Mouse (Mus musculus) T-helper 17 cell (primary cell): Measurements from ENCODE around the gene Chn1.

Experiments
- in situ Hi-C, 2 experiments: fragments of 300-600 bp; cut with MboI, MseI; formaldehyde crosslinking; loops; 1 replicate in 1 of 2; 2 replicates in 1 of 2; pipeline ENCODE4 v1.15.1; 2025; ENCODE audit warnings: high pct_unique_total_duplicates in 2 of 2

The Chn1 gene

GRCm38 (mm10) chr2:73593101-73593439 is 182.1 kb downstream of the Chn1 start:
- in situ Hi-C loops, result loop anchor here in 1 of 2 experiments (25.0 kb wide), 1 partner anchor 1069 kb away; the partner anchor contains the start of genes Evx2 and Hoxd13

DNA sequence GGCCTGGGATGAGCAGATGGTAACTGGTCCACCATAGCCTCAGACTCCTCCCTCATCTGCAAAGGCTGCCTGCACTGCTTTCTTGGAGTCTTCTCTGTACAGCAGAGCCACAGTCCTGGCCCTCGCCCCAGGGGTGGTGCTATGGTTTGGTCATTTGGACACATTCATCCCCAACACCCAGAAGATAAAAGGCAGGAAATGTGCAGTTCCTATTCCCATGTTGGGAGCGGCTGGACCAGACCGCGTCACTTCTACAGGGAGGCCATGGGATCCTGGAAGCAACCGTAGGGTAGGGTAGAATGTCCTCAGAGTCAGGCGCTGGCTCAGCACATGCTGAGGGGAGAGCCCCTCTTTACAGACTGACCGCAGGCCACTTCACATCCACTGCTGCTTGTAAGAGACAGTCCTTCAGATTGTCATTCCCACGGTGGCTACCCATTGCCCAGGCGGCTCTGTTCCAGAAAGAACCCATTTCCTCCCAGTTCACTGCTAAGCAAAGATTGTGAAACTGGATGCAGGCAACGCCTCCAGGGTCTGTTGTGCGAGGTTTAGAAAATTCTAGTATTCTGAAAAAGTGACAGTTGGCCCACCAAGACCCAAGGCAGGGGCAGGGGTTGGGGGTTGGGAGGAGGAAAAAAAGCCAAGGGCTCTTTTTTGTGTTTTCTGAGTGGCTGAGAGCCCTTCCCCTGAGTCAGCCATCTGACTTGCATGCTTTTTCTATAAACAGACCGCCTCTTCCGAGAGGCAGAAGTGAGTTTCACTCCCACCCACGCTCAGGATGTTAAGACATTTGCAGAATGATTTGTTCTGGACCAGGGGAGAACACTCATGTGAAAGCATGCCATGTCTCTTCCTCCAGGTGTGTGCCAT is 182.7 kb downstream of the Chn1 start:
- in situ Hi-C loops, result loop anchor here in 1 of 2 experiments (25.0 kb wide), 1 partner anchor 1070 kb away; the partner anchor contains the start of genes Evx2 and Hoxd13

- in situ Hi-C loops, result loop anchor here in 1 of 2 experiments (25.0 kb wide), 1 partner anchor 1071 kb away; the partner anchor contains the start of genes Evx2 and Hoxd13
Observed at GRCm38 (mm10) chr2:73591246-73591645, 183.9 kb downstream of the Chn1 start.

DNA sequence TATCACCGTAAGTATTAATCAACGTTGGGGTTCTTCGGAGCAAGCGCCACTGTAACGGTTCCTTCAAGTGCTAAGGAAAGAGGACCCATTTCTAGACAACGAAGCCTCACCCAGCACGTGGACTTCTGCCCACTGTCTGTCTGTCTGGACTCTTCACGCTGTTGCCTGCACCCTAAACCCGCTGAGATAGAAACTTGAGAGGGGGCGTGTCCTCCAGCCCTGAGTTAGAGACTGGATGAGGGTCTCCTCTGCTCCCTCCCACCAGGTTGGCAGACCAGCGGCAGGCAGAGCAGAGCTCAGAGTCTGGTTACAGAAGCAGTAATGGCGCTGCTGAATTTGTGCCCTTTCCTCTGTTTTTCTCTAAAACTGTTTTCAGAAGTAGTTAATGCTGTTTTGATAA is 185.0 kb downstream of the Chn1 start:
- in situ Hi-C loops, result loop anchor here in 1 of 2 experiments (25.0 kb wide), 1 partner anchor 1072 kb away; the partner anchor contains the start of genes Evx2 and Hoxd13

DNA sequence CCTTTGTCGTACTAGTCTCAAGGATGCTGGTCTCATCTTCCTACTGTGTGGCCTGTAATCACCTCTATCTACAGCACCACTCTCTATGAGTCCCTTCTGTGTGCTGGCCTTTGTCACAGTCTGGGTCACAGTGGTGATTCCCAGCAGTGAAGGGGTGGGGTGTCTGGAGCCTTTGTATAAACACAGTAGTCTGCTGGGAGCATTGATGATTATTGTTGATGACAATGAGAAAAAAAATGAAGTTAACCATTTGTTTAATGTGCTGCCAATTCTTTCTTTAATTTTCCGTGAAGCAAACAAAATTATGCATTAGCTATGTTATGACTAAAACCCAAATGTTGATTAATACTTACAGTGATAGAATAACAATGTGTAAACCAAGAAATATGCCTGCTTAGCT is 186.2 kb downstream of the Chn1 start:
- in situ Hi-C loops, result loop anchor here in 1 of 2 experiments (25.0 kb wide), 1 partner anchor 1073 kb away; the partner anchor contains the start of genes Evx2 and Hoxd13

DNA sequence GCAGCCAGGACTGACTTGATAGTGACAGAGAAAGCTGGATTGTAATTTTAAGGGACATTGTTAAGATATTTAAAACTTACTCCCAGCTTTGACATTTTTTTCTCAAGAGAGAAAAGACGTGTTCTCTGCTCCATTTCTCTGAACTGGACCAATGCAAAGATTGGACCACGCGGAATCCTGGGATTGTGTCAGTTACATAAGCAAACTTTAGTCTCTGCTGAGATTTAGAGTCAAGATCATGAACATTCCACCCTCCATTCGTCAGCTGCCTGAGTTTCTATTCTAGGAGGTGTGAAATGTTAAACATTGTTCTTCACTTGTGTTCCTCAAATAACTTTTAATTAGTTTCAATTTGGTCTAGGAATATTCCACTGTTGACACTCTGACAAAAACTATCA is 188.0 kb downstream of the Chn1 start:
- in situ Hi-C loops, result loop anchor here in 1 of 2 experiments (25.0 kb wide), 1 partner anchor 1075 kb away; the partner anchor contains the start of genes Evx2 and Hoxd13

DNA sequence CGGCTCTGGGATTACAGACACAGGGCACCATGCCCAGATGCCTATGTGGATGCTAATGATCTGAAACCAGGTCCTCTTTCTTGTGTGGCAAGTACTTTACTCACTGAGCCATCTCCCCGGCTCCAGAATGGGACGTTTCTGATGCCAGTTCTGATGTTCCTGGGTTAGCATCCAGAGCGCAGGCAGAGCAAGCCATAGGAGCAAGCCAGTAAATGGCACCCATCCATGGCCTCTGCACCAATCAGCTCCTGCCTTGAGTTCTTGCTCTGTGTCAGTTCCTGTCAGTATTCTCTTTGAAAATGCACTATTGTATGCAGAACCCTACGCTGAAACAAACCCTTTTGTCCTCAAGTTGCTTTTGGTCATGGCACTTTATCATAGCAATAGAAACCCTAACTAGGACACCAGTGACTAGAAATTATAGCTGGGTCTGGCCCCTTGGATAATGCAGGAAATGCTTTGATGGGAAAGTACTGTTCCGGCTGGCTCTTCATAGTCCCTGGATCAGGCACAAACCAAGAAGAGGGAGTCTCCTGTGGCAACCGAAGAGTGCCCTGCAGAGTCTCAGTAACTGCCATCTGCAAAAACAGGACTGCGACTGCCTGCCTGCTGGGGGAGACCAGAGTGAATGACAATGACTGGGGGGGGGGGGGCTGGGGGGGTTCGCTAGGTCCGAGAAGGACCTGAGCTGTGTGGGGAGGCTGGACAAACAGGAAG is 188.6 kb downstream of the Chn1 start:
- in situ Hi-C loops, result loop anchor here in 1 of 2 experiments (25.0 kb wide), 1 partner anchor 1076 kb away; the partner anchor contains the start of genes Evx2 and Hoxd13

- in situ Hi-C loops, result loop anchor here in 1 of 2 experiments (25.0 kb wide), 1 partner anchor 1077 kb away; the partner anchor contains the start of genes Evx2 and Hoxd13
Observed at GRCm38 (mm10) chr2:73585347-73585831, 189.8 kb downstream of the Chn1 start.

- in situ Hi-C loops, result loop anchor here (5.0 to 25.0 kb wide), 3 partner anchors 158 to 1078 kb away; partner anchors contain the start of genes Evx2 (in 1 of the 2) and Hoxd13 (in 1 of the 2)
Observed at GRCm38 (mm10) chr2:73584645-73585346, 190.3 kb downstream of the Chn1 start.

DNA sequence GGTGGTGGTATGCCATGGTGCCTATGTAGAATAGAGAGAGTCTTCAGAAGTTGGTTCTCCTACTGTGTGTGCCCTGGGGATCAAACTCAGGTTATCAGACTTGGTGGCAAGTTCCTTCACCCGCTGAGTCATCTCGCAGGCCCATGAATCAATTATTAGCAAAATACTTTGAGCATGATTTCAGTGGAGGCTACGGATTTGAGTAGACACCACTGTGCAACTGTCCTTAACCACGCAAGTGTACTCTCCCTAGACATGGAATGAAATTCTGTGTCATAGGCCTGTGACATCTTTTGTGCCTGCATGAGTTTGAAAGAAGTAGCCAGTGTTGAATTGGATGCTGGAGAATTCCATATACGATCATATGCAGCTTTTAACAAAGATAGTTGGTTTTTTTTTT is 194.4 kb downstream of the Chn1 start:
- in situ Hi-C loops, result loop anchor here (5.0 to 25.0 kb wide), 3 partner anchors 162 to 1082 kb away; partner anchors contain the start of genes Evx2 (in 1 of the 2) and Hoxd13 (in 1 of the 2)

- in situ Hi-C loops, result loop anchor here (5.0 to 25.0 kb wide), 3 partner anchors 162 to 1082 kb away; partner anchors contain the start of genes Evx2 (in 1 of the 2) and Hoxd13 (in 1 of the 2)
Observed at GRCm38 (mm10) chr2:73580166-73580565, 195.0 kb downstream of the Chn1 start, which contains the start of gene Chrna1. Gene Chrna1 (minus strand): TSS chr2:73580338.

- in situ Hi-C loops, result loop anchor here in 1 of 2 experiments (25.0 kb wide), 1 partner anchor 1083 kb away; the partner anchor contains the start of genes Evx2 and Hoxd13
Observed at GRCm38 (mm10) chr2:73579168-73579567, 196.0 kb downstream of the Chn1 start.

DNA sequence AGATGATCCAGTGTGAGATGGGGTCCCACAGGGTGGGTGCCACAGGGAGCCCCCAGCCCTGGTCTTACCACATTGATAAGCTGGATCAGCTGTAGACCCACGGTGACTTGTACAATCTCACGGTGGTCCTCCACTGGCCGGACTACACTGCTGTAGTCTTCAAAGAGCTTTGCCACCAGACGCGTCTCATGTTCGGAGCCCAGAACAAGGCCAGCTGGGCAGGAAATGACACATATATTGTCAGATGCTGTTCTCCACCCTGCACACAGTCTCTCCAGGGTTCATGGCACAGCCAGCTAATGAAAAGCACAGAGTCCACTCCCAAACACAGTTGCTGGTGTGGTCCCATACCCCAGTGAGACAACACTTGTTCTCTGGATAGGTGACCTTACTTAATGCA is 200.7 kb downstream of the Chn1 start:
- in situ Hi-C loops, result loop anchor here in 1 of 2 experiments (5.0 kb wide), 1 partner anchor 1103 kb away; the partner anchor contains the start of genes Hoxd11 and Hoxd12

DNA sequence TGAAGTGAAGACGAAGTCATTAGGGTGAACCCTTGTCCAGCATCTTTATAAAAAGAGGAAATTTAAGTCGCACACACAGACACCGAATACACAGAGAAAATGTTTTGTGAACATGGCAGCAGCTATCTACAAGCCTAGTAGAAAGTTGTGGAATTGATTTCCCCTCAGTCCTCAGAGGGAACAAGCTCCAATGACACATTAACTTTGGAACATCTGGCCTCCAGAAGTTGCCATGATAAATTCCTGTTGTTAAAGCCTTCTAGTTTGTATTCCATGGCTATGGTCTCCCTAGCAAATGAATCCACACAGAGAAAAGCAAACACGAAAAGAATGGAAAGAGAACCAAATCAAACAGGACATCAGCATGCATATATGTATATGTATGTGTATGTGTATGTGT is 201.6 kb downstream of the Chn1 start:
- in situ Hi-C loops, result loop anchor here in 1 of 2 experiments (5.0 kb wide), 1 partner anchor 1104 kb away; the partner anchor contains the start of genes Hoxd11 and Hoxd12

DNA sequence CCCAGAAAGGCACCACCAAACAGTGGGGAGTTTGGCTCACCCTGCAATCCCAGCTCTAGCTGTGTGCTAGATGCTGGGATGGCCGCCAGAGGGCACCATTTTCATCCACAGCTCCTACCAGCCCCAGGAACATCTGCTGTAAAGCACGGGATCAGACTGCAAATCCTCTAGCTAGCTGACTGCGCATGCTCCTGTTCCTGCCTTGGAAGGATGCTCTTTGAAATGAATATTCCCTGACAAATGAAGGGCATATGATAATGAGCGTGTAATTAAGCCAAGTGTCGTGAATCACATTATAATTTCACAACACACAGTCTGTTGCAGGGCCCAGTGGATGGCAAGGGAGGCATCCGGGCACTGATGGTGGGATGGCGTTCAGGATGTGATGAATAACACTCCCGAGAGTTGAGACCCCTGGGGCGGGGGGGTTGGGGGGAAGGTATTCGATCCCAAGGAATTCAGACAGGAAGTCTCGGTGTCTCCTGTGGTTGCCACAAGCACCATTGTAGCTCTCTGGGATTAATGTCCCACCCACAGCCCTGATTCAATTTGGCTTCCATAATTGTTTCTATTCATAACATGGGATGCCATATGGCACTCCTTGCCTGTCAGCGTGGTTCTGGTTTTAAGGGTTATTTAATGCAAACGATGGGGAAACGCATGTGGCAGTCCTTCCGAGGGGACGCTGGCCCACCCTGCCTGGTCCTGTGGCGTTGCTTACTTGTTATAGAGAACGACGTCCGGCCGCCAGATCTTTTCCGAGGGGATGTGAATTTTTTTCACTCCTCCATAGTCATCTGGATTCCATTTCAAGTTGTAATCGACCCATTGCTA is 202.4 kb downstream of the Chn1 start:
- in situ Hi-C loops, result loop anchor here in 1 of 2 experiments (5.0 kb wide), 1 partner anchor 1105 kb away; the partner anchor contains the start of genes Hoxd11 and Hoxd12

GRCm38 (mm10) chr2:73571901-73572300 is 203.2 kb downstream of the Chn1 start:
- in situ Hi-C loops, result loop anchor here in 1 of 2 experiments (5.0 kb wide), 1 partner anchor 1105 kb away; the partner anchor contains the start of genes Hoxd11 and Hoxd12

DNA sequence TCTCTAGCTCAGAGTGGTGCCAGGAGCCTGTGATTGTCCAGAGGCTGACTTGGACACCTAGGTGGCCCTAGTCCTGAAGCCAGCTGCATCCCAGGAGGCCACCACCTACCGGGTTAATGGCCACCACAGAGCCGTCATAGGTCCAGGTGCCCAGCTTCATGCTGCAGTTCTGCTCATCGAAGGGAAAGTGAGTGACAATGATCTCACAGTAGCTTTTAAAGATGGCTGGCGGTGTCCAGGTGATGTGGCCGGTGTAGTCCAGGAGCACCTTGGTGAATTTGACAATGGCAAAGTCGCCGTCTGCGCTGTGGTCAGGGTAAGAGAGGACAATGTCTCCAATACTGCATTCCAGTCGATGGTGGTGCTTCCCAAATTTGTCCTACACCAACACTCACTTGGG is 203.8 kb downstream of the Chn1 start:
- in situ Hi-C loops, result loop anchor here in 1 of 2 experiments (5.0 kb wide), 1 partner anchor 1106 kb away; the partner anchor contains the start of genes Hoxd11 and Hoxd12

- in situ Hi-C loops, result loop anchor here (10.0 kb wide), 2 partner anchors 348 to 1588 kb away; partner anchors contain the start of gene Atp5g3 (in 1 of the 2)
Observed at GRCm38 (mm10) chr2:73566989-73567605, 208.0 kb downstream of the Chn1 start.
